Mouse (Mus musculus) liver, embryonic 11.5 days (tissue): ENCODE results near the gene Efhd1. TPM values are rescaled to one million over a fixed set of nuclear protein-coding genes. Genes with fewer than 3 reads are reported as not detected.

Experiments used
- ATAC-seq: fragments of 200-750 bp; cut with Nextera tagmentation; replicated peaks from 2 replicates; pipeline ENCODE4 v1.8.0; 2017; ENCODE audit warnings: moderate number of reproducible peaks, mild to moderate bottlenecking, moderate TSS enrichment, moderate library complexity; ENCODE audit not compliant: low FRiP score
- DNase-seq: peaks from one replicate; pipeline ENCODE4 v3.0.0-alpha.2; 2017; ENCODE audit warnings: low spot score
- H3K27ac ChIP-seq: fragments of 300-500 bp; sonication (generic); 2 replicates; pipeline ENCODE4 v1.5.1; 2014; ENCODE audit warnings: mild to moderate bottlenecking, low read depth, low read length, control low read depth
- H3K27me3 ChIP-seq: fragments of 300-500 bp; sonication (generic); replicated peaks from 2 replicates; pipeline ENCODE4 v1.6.1; 2014; ENCODE audit warnings: low read length, mixed read lengths; ENCODE audit not compliant: control insufficient read depth, insufficient read depth
- H3K36me3 ChIP-seq: fragments of 300-500 bp; sonication (generic); 2 replicates; pipeline ENCODE4 v1.6.1; 2014; ENCODE audit warnings: mild to moderate bottlenecking, low read length, moderate library complexity, mixed read lengths; ENCODE audit not compliant: control insufficient read depth, insufficient read depth
- H3K4me1 ChIP-seq: fragments of 300-500 bp; sonication (generic); replicated peaks from 2 replicates; pipeline ENCODE4 v1.6.1; 2014; ENCODE audit warnings: low read length, mixed read lengths; ENCODE audit not compliant: control insufficient read depth, insufficient read depth
- H3K4me2 ChIP-seq: fragments of 300-500 bp; sonication (generic); 2 replicates; pipeline ENCODE4 v1.6.1; 2014; ENCODE audit warnings: mild to moderate bottlenecking, control low read depth, moderate library complexity
- H3K4me3 ChIP-seq: fragments of 300-500 bp; sonication (generic); 2 replicates; pipeline ENCODE4 v1.5.1; 2014; ENCODE audit warnings: low read depth, low read length, control low read depth
- H3K9ac ChIP-seq: fragments of 300-500 bp; sonication (generic); 2 replicates; pipeline ENCODE4 v1.6.1; 2014; ENCODE audit warnings: low read depth, low read length, control low read depth
- H3K9me3 ChIP-seq: fragments of 300-500 bp; sonication (generic); 2 replicates; pipeline ENCODE4 v1.6.1; 2016; ENCODE audit warnings: low read length, inconsistent platforms, mixed read lengths; ENCODE audit not compliant: control insufficient read depth
- WGBS: fragments of 180-500 bp; shearing (Covaris S2); extraction: QIAGEN DNeasy Blood & Tissue Kit; methylation state at CpG from one replicate; pipeline ENCODE4 v1.1.7; 2014; 5-methylcytosine and 5-hydroxymethylcytosine counted together
- polyA plus RNA-seq: library from polyadenylated mRNA; unstranded; fragments of >200 nt; fragmentation: Nextera tagmentation; extraction: Ambion mirVana; gene quantifications from 2 replicates; pipeline ENCODE4 v1.2.1, GENCODE M21; 2014

The Efhd1 gene
- polyA plus RNA-seq, 1 experiment from 2014 or later: not detected

DNA sequence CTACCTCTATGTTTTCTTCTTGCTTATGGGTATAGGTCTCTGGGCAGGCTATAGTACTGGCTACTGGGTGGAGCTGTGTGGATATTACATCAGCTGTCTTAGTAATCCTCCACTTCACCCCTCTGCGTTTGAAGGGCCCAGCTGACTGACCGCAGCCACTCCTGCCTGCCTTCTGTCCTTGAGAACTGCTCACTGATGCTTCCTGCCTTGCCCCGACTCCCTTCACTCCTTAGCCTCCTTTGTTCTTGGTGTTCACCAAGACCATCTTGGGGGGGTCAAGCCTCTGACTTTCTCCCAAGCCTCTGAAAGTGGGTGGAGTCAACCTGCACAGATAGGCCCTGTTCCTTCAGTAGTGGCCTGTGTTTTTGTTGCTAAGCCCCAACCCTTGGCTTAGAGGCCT, 8.3 kb downstream of the Efhd1 start:
- no peak overlapping the region for H3K4me3 ChIP-seq
- H3K27ac ChIP-seq: no peak overlapping the region
- ATAC-seq (no peak), DNase-seq (no peak)
- H3K9me3 ChIP-seq: no peaks in the 10 kb centered on the region
- no peak overlapping the region for H3K4me2 ChIP-seq
- no peaks in the 10 kb centered on the region for H3K36me3 ChIP-seq
- H3K4me1 ChIP-seq: no peaks in the 10 kb centered on the region
- H3K27me3 ChIP-seq: peaks cover 27% of the 10 kb centered on the region
- 52% methylated on average over 3 of the region's 3 CpGs for WGBS
- H3K9ac ChIP-seq: no peak overlapping the region

DNA sequence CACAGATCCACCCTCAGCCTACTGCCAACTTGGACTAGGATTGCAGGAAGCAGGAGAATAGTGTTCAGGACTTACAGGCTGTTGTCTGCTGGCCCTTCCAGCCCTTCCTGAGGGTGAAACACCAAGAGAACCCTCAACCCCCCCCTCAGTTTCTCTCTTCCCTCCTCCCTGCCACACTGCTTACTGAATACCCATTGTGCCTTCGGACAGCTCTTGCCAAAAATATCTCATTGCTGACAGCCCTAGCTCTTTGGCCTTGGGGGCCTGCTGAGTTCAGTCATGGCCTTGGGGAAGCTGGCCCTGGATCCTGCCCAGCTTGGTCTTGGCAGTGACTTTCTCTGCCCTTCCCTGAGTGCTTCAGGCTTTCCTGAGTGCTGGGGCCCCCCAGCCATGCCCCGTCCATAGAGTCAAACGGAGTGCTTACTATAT, 9.4 kb downstream of the Efhd1 start:
- Histone ChIP-seq H3K9ac (no peak overlapping the region), H3K4me1 (no peaks in the 10 kb centered on the region), H3K4me3 (no peak overlapping the region), H3K4me2 (no peak overlapping the region), H3K36me3 (no peaks in the 10 kb centered on the region), H3K27ac (no peak overlapping the region), H3K27me3 (peaks cover 18% of the 10 kb centered on the region), H3K9me3 (no peaks in the 10 kb centered on the region)
- DNase-seq (no peak), ATAC-seq (no peak)
- WGBS: 74% methylated on average over 3 of the region's 3 CpGs

DNA sequence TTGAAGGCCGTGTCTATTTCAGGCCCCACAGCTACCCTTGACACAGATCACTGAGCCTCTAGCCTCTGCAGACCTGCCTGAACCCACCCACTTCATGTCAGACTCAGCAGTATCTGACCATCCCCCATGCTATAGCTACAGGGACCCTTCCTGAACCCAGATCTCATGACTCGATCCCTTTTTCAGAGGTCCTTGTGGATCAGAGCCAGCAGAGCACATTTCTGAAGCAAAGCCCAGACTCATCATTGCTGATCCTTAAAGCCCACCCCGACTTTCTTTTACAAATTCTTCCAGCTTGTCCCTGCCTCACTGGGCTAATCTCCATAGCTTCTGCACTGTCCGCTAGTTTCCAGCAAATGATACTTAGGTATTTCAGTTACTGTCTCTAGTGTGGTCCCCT, 10.0 kb downstream of the Efhd1 start:
- DNase-seq: no peak
- no peak overlapping the region for H3K27ac ChIP-seq
- H3K9me3 ChIP-seq: no peaks in the 10 kb centered on the region
- no peaks in the 10 kb centered on the region for H3K36me3 ChIP-seq
- no peak overlapping the region for H3K4me2 ChIP-seq
- no peak overlapping the region for H3K4me3 ChIP-seq
- ATAC-seq: no peak
- peaks cover 14% of the 10 kb centered on the region for H3K27me3 ChIP-seq
- WGBS: 73% methylated on average over 4 of the region's 4 CpGs
- H3K9ac ChIP-seq: no peak overlapping the region
- H3K4me1 ChIP-seq: no peaks in the 10 kb centered on the region

DNA sequence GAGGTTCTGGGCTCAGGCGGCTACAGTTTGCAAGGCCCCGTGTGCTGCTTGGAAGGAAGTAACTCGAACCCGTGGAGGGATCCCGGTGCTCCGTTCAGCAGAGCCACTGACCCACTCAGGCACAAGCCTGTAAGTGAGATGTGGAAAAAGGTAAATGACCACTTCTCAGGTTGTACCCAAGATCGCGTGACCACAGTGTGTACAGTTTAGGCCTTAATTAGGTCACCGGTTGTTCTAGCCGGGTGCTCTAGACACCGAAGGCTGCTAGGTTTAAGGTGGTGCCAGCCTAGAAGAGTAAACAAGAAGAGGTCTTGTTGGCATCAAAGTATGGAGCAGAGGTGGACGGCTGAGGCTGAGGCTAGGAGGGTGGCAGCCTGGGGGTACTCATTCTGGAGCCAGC, 11.0 kb downstream of the Efhd1 start:
- no peaks in the 10 kb centered on the region for H3K36me3 ChIP-seq
- H3K9ac ChIP-seq: no peak overlapping the region
- H3K27ac ChIP-seq: no peak overlapping the region
- 82% methylated on average over 12 of the region's 12 CpGs for WGBS
- DNase-seq (no peak), ATAC-seq (no peak)
- peaks cover 10% of the 10 kb centered on the region for H3K27me3 ChIP-seq
- no peak overlapping the region for H3K4me3 ChIP-seq
- H3K9me3 ChIP-seq: no peaks in the 10 kb centered on the region
- no peak overlapping the region for H3K4me2 ChIP-seq
- no peaks in the 10 kb centered on the region for H3K4me1 ChIP-seq

DNA sequence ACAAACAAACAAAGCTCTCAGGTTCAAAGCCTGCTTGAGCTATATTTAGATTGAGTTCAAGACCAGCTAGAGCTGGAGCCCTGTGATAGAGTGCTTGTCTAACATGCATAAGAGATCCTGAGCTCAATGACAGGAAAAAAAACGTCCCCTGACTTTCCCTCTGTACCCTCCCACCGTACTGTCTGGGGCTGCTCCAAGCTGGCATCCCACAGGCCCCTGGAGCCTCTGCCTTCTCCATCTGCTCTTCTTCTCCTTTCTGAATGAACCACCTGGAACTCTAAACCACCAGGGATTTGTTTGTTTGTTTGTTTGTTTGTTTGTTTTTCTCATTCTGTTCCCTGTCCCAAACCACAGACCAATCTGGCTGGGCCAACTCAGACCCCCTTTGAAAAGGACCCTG, 11.9 kb downstream of the Efhd1 start:
- Histone ChIP-seq H3K27ac (no peak overlapping the region), H3K4me2 (no peak overlapping the region), H3K4me3 (no peak overlapping the region), H3K36me3 (no peaks in the 10 kb centered on the region), H3K9me3 (no peaks in the 10 kb centered on the region), H3K4me1 (no peaks in the 10 kb centered on the region), H3K27me3 (peaks cover 5% of the 10 kb centered on the region), H3K9ac (no peak overlapping the region)
- no peak for ATAC-seq
- 52% methylated on average over 2 of the region's 2 CpGs for WGBS
- no peak for DNase-seq

DNA sequence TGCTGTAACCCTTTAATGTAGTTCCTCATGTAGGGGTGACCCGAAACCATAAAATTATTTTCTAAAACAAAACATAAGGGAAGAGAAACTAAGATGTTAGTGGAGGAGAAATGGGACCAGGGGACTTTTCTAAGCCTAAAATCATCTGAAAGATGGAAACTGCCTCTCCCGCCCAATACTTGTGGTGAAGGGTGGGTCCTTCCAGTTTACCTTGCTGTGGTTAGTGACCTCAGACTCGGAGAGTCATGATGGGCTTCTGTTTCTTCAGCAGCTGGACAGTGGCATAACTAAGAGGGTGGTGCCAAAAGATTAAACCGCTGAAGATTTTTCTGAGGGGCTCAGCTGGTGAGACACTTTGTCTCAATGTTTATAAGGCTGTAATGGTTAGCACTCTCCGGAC, 16.1 kb downstream of the Efhd1 start:
- no peak overlapping the region for H3K9ac ChIP-seq
- no peak overlapping the region for H3K4me3 ChIP-seq
- no peaks in the 10 kb centered on the region; the same call in 1 of the 2 replicates for H3K27me3 ChIP-seq
- no peak overlapping the region for H3K4me2 ChIP-seq
- no peaks in the 10 kb centered on the region for H3K9me3 ChIP-seq
- DNase-seq (no peak), ATAC-seq (no peak)
- H3K36me3 ChIP-seq: no peaks in the 10 kb centered on the region
- 71% methylated on average over 5 of the region's 5 CpGs for WGBS
- no peaks in the 10 kb centered on the region for H3K4me1 ChIP-seq
- H3K27ac ChIP-seq: no peak overlapping the region

DNA sequence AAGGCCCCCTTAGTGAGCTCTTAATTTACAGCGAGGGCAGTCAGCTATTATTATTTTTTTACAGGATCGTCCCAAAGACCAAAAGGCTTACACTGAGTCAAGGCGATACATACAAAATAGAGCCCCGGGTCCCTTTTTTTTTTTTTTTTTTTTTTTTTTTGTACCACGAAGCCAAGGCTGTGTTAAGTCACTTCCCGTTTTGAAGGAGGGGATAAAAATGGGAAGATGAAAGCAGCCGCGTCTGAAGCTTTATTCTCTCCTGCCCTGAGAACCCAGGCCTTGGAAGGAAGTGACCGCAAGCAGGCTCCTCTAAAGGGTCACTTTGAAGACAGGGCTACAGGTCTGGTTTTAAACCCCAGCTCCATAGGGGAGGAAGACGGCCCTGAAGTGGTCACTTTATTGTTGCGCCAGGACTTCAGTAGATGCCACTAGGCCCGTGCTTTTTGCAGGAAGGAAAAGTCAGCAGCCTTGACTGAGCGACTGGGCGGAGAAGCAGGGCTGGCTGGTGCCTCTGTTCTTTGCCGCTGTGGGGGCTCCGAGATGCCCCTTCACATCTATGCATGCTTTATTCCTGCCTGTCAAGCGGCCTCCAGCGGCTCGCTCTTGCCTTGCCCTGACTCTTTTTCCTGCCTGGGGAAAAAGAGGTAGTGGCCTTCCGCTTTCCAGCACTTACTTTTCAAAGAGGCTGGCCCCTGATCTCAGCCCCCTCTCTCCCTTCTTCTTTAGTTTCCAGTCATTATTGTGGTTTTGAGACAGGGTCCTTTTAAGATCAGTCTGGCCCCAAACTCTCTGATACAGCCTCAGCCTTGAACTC, 17.6 kb downstream of the Efhd1 start:
- Histone ChIP-seq H3K27ac (no peak overlapping the region), H3K9me3 (no peaks in the 10 kb centered on the region), H3K9ac (no peak overlapping the region), H3K36me3 (no peaks in the 10 kb centered on the region), H3K4me1 (no peaks in the 10 kb centered on the region), H3K4me2 (peak overlapping the region; percentile 30), H3K27me3 (no peaks in the 10 kb centered on the region; the same call in 1 of the 2 replicates), H3K4me3 (no peak overlapping the region)
- WGBS: 22% methylated on average over 20 of the region's 20 CpGs
- no peak for ATAC-seq
- DNase-seq: no peak

DNA sequence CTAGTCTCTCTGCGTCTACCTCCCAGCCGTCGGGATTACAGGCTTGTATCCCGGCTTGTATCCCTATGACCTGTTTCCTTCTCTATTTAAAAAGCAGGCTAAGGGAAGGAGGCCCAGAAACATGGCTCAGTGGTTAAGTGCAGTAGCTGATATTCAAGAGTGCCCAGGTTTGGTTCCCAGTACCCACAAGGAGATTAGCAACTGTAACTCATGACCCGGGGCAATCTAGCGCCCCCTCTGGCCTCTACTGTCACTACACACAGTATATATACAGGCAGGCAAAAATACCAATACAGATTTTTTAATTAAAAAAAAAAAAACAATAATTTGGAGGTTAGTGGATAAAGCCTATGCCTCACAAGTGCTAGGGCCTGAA, 18.2 kb downstream of the Efhd1 start:
- Histone ChIP-seq H3K36me3 (no peaks in the 10 kb centered on the region), H3K4me2 (no peak overlapping the region), H3K27ac (no peak overlapping the region), H3K27me3 (no peaks in the 10 kb centered on the region; the same call in 1 of the 2 replicates), H3K9me3 (no peaks in the 10 kb centered on the region), H3K4me3 (no peak overlapping the region), H3K4me1 (no peaks in the 10 kb centered on the region), H3K9ac (no peak overlapping the region)
- ATAC-seq: no peak
- DNase-seq: no peak
- 59% methylated on average over 6 of the region's 6 CpGs for WGBS

DNA sequence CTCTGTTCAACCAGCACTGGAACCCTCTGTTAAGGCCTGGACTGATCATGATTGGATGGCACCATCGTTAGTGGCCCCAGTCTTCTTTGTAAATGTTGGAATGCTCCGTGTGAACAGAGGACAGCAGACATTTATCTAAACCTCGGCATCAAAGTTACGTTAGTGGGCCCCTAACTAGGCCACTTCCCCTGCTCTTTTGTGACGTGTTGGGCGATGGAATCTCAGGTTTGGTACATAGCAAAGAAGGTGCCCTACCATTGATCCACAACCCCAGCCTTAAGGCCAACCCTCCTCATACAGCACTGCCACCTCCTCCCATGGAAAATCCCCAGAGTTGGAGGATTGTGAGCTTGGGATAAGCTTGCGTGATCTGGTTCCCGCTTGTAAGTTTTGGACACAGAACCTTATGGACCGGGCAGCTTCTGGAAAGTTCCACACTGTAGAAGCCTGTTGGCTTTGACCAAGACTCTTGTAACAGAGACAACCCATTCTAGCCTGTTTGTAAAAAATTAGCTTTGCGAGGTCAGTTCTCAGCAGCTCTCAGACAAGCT, 19.3 kb downstream of the Efhd1 start:
- Histone ChIP-seq H3K27me3 (no peaks in the 10 kb centered on the region), H3K36me3 (no peaks in the 10 kb centered on the region), H3K9me3 (no peaks in the 10 kb centered on the region), H3K4me2 (no peak overlapping the region), H3K27ac (no peak overlapping the region), H3K9ac (no peak overlapping the region), H3K4me3 (no peak overlapping the region), H3K4me1 (no peaks in the 10 kb centered on the region)
- ATAC-seq (no peak), DNase-seq (no peak)
- WGBS: 76% methylated on average over 10 of the region's 10 CpGs
